Mouse (Mus musculus) kidney, adult 10 weeks (tissue): Measurements from ENCODE around the gene Dgkh. TPM values are rescaled to one million over a fixed set of nuclear protein-coding genes. Genes with fewer than 3 reads are reported as not detected.

Experiments
- polyA plus RNA-seq: library from polyadenylated mRNA; stranded (reverse); fragments of 350-450 nt; fragmentation: Illumina TruSeq; extraction: RNeasy Lipid Tissue Mini Kit (QIAGEN cat#74804); gene quantifications from one replicate; pipeline ENCODE4 v1.2.3, GENCODE M21; 2014; ENCODE audit warnings: low read depth, low replicate concordance

Gene Dgkh
- 8.2 TPM for polyA plus RNA-seq

GRCm38 (mm10) chr14:78732617-78733312, at the start of gene Dgkh:
Dgkh (minus strand) TSS chr14:78732776.

GRCm38 (mm10) chr14:78536281-78537165, 196.1 kb downstream of the Dgkh start, which contains the start of gene Akap11:
Akap11 (minus strand) TSS chr14:78536808.

Other genes starting within 250 kb of the Dgkh start
- gene Akap11, start 196.0 kb downstream of the Dgkh start, polyA plus RNA-seq: 80.2 TPM
- 95.5 TPM for gene Vwa8, start 116.3 kb upstream of the Dgkh start, polyA plus RNA-seq